Mouse (Mus musculus): ENCODE data around the gene Cited4. TPM values are rescaled to one million over a fixed set of nuclear protein-coding genes. Genes with fewer than 3 reads are reported as not detected.

Cited4 gene
- total RNA-seq, 4 experiments from 2014 or later, result 9.6 to 19.4 (median 12.6) TPM

- DNase-seq, result no peak
Observed at GRCm38 (mm10) chr4:120680953-120681352, 14.6 kb downstream of the Cited4 start.

GRCm38 (mm10) chr4:120682168-120682567, 15.8 kb downstream of the Cited4 start:
- DNase-seq, result peak; percentile 29

GRCm38 (mm10) chr4:120683278-120683997, 17.1 kb downstream of the Cited4 start:
- no peak for DNase-seq

- no peak for DNase-seq
Observed at GRCm38 (mm10) chr4:120687282-120687681, 20.9 kb downstream of the Cited4 start.

- DNase-seq, result no peak
Observed at GRCm38 (mm10) chr4:120689317-120689716, 22.9 kb downstream of the Cited4 start.

- DNase-seq, result peak; percentile 47
Observed at GRCm38 (mm10) chr4:120692717-120693116, 26.3 kb downstream of the Cited4 start.

GRCm38 (mm10) chr4:120697353-120697752, 31.0 kb downstream of the Cited4 start:
- DNase-seq, result no peak

- DNase-seq, result no peak
Observed at GRCm38 (mm10) chr4:120697799-120698484, 31.6 kb downstream of the Cited4 start.

- DNase-seq, result no peak
Observed at GRCm38 (mm10) chr4:120701180-120701579, 34.8 kb downstream of the Cited4 start.

- no peak for DNase-seq
Observed at GRCm38 (mm10) chr4:120702056-120702455, 35.7 kb downstream of the Cited4 start.

GRCm38 (mm10) chr4:120702511-120702910, 36.1 kb downstream of the Cited4 start:
- no peak for DNase-seq

GRCm38 (mm10) chr4:120712236-120712635, 45.9 kb downstream of the Cited4 start:
- DNase-seq, result no peak

- DNase-seq, result no peak
Observed at GRCm38 (mm10) chr4:120713021-120713420, 46.6 kb downstream of the Cited4 start.

- no peak for DNase-seq
Observed at GRCm38 (mm10) chr4:120713856-120714497, 47.6 kb downstream of the Cited4 start.

- DNase-seq, result peak; percentile 55
Observed at GRCm38 (mm10) chr4:120716141-120716571, 49.8 kb downstream of the Cited4 start.

GRCm38 (mm10) chr4:120716765-120717164, 50.4 kb downstream of the Cited4 start:
- DNase-seq, result no peak

Other genes with a start within 250 kb of the Cited4 start
- under 1 TPM; 0.22 to 0.59 (median 0.39) TPM for gene Slfnl1, start 134.3 kb upstream of the Cited4 start, total RNA-seq (2022)
- 10 to 100 TPM; 36.8 to 41.7 (median 39.2) TPM for gene Ctps, start 96.3 kb upstream of the Cited4 start, total RNA-seq (2022)
- gene Gm8439, start 77.8 kb upstream of the Cited4 start, total RNA-seq (2022), result not detected
- 1 to 10 TPM; 1.8 to 3.5 (median 2.9) TPM for gene Kcnq4, start 82.0 kb downstream of the Cited4 start, total RNA-seq (2022)
- 10 to 100 TPM; 53.7 to 65.7 (median 59.4) TPM for gene Nfyc, start 165.0 kb downstream of the Cited4 start, total RNA-seq (2022)
- gene Rims3, start 188.2 kb downstream of the Cited4 start, total RNA-seq (2022), result 10 to 100 TPM; 10.5 to 20.5 (median 15.0) TPM